Mouse (Mus musculus): Measurements from ENCODE around the gene Manf. TPM values are rescaled to one million over a fixed set of nuclear protein-coding genes. Genes with fewer than 3 reads are reported as not detected.

Manf gene
- 100 to 1,000 TPM; 128 to 143 TPM for polyA plus RNA-seq (2017; shearing (Covaris generic))

GRCm38 (mm10) chr9:106891829-106892551, at the start of gene Manf:
Manf (minus strand) TSS chr9:106891979.

GRCm38 (mm10) chr9:106886828-106887702, 4.7 kb downstream of the Manf start, which contains the start of gene Rbm15b:
Rbm15b (minus strand) TSS chr9:106887428.

DNA sequence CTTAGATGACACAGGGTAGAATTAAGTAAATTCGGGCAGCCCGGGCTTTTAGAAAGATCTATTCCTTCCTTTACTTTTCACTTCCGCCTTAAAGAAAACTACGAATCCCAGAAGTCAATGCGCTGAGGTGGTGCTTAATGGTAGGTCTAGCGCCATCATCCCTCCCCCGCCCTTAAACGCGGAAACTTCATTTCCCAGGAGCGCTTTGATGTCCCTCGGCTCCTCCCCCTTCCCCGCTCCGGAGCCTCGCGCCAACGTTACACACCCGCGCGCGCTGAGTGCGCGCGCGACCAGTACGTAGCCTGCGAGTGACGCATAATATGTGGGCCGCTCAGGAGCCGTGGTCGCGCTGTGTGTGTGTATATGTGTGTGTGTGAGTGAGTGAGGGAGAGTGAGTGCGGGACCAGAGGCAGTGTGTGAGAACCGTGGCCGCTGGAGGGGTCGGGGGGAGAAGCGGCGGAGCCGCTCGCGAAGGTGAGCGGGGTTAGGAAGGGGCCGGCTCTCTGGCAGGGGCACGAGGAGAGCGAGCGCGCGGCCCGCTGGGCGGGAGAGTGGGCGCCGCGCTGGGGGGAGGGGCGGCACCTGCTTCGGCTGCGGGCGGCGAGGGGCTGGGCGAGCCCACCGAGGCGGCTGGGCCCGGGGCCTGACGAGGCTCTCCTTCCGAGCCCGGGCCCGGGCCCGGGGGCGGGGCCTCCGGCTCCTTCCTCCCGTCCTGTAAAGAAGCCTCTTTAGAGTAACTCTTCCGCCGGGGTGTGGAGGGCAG, 70.0 kb downstream of the Manf start, which contains the start of gene Dcaf1:
Gene Dcaf1 (plus strand): TSS at position 257 of the 763 bp plus-strand sequence.

GRCm38 (mm10) chr9:106788812-106789321, 102.9 kb downstream of the Manf start, which contains the start of gene Rad54l2:
Rad54l2 (minus strand) TSS chr9:106789194.

Other genes with a start within 250 kb of the Manf start
- gene Grm2, start 235.9 kb downstream of the Manf start, polyA plus RNA-seq (2017; shearing (Covaris generic)) = 1 to 10 TPM in 1 of 2 experiments, under 1 TPM in 1; 0.27 to 1.1 TPM
- gene Tex264, start 206.1 kb downstream of the Manf start, polyA plus RNA-seq (2017; shearing (Covaris generic)) = 10 to 100 TPM; 65.1 to 79.3 TPM
- gene Rad54l2, start 102.8 kb downstream of the Manf start, polyA plus RNA-seq (2017; shearing (Covaris generic)) = 1 to 10 TPM; 7.6 to 7.9 TPM
- gene Dcaf1, start 70.1 kb downstream of the Manf start, polyA plus RNA-seq (2017; shearing (Covaris generic)) = 10 to 100 TPM; 30.8 to 42.1 TPM
- 10 to 100 TPM; 26.1 to 55.9 TPM for gene Rbm15b, start 4.6 kb downstream of the Manf start, polyA plus RNA-seq (2017; shearing (Covaris generic))